Mouse (Mus musculus) layer of hippocampus, postnatal 25 days (tissue): Measurements from ENCODE around the gene H2-DMb2. TPM values are rescaled to one million over a fixed set of nuclear protein-coding genes. Genes with fewer than 3 reads are reported as not detected.

ENCODE experiments used
- DNase-seq, 2 experiments: peaks; one replicate each; pipeline ENCODE4 v3.0.0; 2022; ENCODE audit warnings: mixed read lengths in 2 of 2, low spot score in 1 of 2; ENCODE audit errors: extremely low spot score in 1 of 2
- total RNA-seq, 2 experiments: library from RNA; stranded (reverse); gene quantifications; 2 replicates each; pipeline ENCODE4 v1.2.3; 2021

Gene H2-DMb2
- total RNA-seq, 2 experiments from 2014 or later = 0.69 to 0.94 TPM

DNA sequence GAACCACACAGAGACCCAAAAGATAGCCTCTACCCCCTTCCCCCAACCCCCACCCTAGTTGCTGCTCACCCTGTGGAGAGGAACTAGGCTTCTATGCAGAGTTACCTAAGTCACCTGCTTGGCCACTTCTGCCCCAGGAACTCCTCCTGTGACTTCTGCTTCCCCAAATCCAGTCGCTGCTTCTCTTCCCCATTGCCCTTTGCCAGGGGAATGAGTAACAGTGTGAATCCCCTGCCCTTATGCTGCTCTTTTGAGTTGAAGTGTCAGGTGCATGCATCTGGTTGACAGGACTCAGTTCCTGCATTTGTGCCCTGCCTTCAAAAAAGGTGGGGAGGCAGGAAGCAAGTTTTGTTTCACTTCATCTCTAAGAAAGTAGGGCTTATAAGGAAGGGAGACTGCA, 31.0 kb downstream of the H2-DMb2 start:
- DNase-seq = no peak

- no peak for DNase-seq
Measured at GRCm38 (mm10) chr17:34177179-34177578, 34.1 kb downstream of the H2-DMb2 start.

GRCm38 (mm10) chr17:34179019-34179418, 35.9 kb downstream of the H2-DMb2 start:
- DNase-seq = no peak

DNA sequence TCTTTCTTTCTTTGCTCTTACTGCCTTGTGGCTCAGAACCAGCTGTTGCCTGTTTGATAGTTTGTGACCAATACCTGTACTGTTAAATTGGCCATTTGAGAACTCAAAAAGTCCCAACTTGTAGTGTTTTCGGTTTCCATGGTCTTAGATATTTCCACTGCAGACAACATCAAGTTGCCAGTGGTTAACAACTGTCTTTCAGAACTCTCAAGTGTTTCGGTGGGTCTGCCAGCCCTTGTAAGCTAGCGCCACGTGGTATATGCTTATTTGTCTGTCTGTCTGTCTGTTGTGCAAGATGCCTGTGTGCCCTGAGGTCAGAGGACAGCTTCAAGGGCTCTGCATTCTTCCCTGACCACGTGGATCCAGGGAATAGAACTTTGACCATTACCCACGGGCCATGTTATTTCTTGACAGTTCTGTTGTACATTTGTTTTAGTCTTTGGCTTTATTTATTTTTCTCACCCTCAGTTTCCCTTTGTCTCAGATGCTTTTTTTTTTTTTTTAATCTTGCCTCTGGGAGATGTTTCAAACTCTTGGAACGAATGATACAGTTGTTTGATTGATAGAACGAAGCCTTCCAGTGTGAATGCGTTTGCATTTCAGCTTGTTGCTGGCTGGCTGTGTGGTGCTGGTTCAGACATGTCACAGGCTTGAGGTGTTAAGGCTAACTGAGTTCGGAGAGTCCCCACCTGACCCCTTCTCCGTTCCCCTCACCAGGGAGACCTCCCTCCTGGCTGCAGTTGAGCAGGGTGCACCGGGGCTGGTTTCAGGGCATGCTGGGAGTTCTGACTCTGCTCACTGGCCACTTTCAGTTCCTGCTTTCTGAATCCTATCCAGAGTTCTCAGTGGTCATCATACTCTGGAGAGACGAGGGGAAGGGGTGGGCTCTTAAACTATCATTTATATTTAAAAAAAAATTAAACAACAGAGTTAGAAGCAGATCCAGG, 37.1 kb downstream of the H2-DMb2 start:
- DNase-seq = no peak

DNA sequence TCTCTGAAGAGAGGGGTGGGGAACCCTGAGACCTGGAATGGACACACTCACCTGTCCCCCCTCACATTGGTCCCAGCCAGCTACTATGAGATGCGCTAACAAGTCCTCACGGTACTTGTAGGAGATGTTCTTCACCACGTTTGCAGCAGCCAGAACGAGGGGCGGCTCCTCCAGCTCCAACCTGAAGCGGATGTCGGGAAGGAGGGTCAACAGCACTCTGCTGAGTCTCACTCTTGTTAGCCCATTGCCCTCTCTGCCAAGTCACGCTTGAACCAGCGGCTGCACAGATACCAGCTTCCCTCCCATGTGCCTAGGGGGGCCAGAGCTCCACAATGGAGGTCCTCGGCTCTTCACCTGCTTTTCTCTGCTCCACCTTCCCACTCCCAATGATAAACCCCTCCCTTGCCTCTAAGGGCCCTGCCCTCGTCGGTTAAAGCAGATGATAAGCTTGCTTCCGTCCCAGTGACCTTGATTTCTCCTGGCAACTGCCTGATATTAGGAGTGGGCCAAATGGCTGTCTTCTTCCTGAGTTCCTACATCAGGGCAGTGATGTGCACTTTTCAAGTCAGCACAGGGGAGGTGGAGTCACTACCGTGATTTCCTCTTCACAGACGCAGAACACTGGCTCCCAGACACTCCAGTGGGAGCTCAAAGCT, 40.6 kb downstream of the H2-DMb2 start:
- DNase-seq = no peak

DNA sequence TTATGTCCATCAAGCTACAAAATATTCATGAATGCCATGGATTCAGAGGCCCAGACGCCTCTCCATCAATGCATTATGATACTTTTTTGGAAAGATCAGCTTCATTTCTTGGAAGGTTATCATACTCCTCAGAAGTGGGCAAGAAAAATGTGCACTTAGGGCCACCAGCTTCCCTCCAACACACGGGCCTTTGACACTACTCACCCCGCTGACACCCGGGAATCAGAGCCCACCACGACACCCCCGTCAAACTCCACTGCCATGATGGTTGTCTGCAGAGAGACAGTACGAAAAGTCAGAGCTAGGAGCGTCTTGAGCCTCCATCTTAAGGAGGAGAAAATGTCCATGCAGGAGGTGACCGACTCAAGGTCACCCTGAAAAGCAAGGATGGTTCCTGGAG, 42.4 kb downstream of the H2-DMb2 start:
- no peak for DNase-seq

GRCm38 (mm10) chr17:34186885-34187260, 43.8 kb downstream of the H2-DMb2 start:
- no peak for DNase-seq

GRCm38 (mm10) chr17:34187261-34187916, 44.3 kb downstream of the H2-DMb2 start, which contains the start of the genes Tap1 and Psmb9:
Tap1 (plus strand) TSS chr17:34187553.
Psmb9 (minus strand) TSS chr17:34187764.
- peak; percentile 96 to 98 for DNase-seq

- no peak for DNase-seq
Measured at GRCm38 (mm10) chr17:34188010-34188409, 44.9 kb downstream of the H2-DMb2 start.

GRCm38 (mm10) chr17:34188986-34189385, 45.9 kb downstream of the H2-DMb2 start:
- DNase-seq = no peak

GRCm38 (mm10) chr17:34192852-34193251, 49.7 kb downstream of the H2-DMb2 start:
- DNase-seq = no peak

- no peak for DNase-seq
Measured at GRCm38 (mm10) chr17:34193468-34193867, 50.4 kb downstream of the H2-DMb2 start.

GRCm38 (mm10) chr17:34194723-34195122, 51.6 kb downstream of the H2-DMb2 start:
- no peak for DNase-seq

GRCm38 (mm10) chr17:34196491-34196890, 53.4 kb downstream of the H2-DMb2 start:
- DNase-seq = no peak

GRCm38 (mm10) chr17:34196941-34197894, 54.1 kb downstream of the H2-DMb2 start, which contains the start of gene Psmb8:
Psmb8 (plus strand) TSS chr17:34197721.
- DNase-seq = peak; percentile 65 to 78

DNA sequence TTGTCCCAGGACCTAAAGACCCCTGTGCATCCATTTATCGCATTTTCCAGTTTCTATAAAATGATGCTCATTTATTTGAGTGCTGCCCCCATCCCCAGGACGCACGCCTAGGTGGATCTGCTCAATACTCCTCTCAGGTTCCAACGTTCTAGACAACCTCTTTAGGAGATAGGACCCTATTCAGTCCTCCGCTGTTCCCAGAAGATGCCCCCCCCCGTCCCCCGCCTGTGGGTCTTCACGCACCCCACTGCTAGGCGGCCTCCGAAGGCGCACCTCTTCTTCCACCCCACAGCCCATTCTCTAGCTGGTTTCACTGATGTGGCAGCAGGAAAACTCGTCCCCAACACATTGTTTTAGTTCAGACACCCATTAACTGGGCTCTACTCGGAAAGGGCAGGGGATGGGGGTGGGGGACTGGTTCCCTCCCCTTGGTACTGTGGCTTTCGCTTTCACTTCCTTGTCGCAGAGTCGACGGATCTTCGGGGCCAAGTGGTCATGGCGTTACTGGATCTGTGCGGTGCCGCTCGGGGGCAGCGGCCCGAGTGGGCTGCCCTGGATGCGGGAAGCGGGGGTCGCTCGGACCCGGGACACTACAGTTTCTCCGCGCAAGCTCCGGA, 54.9 kb downstream of the H2-DMb2 start:
- DNase-seq = no peak

DNA sequence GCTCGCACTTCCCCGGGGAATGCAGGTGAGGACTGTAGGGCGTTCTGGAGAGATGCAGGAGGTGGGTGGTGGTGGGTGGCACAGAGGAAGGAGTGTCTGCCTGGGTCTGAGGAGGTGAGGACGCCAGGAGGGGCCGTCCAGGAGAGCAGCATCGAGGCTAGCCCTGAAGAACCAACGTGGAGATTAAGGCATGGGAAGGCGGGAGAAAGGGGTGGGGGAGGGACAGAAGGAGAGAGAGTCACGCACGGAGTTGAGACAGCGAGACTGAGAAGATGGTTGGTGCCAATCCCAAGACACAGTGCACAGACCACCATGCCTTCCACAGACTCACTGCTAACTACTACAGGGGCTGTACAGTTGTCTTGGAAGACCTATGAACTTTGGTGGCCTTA, 55.4 kb downstream of the H2-DMb2 start:
- DNase-seq = no peak

- no peak for DNase-seq
Measured at GRCm38 (mm10) chr17:34199050-34199619, 56.0 kb downstream of the H2-DMb2 start.

DNA sequence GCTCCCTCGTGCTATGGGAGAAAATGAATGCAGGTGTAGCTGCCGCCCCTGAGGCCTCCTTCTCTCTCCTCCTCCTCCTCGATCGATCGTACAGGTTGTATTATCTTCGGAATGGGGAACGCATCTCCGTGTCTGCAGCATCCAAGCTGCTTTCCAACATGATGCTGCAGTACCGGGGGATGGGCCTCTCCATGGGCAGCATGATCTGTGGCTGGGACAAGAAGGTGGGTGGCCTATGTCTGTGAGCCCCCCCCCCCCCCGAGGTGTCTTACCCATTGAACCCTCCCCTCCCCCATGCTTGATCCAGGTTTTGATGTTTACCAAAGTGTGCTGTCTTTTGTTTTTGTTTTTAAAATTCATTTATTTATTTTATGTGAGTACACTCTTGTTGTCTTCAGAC, 56.9 kb downstream of the H2-DMb2 start:
- DNase-seq = no peak
